Mouse (Mus musculus) forebrain, embryonic 10.5 days (tissue): ENCODE measurements at regions not wholly inside any gene's neighbourhood (a gene's known extent, or its start where the extent isn't known, plus 50 kb on each side); places are given as distances from the start of the nearest gene placed in this dataset.

Experiments used
- DNase-seq: peaks from one replicate; pipeline ENCODE4 v3.0.0-alpha.2; 2017; ENCODE audit warnings: low spot score; ENCODE audit errors: extremely low spot score
- H3K27ac ChIP-seq: fragments of 300-500 bp; sonication (generic); 2 replicates; pipeline ENCODE4 v1.5.1; 2016; ENCODE audit warnings: mild to moderate bottlenecking
- H3K27me3 ChIP-seq: fragments of 300-500 bp; sonication (generic); 2 replicates; pipeline ENCODE4 v1.6.1; 2016; ENCODE audit warnings: mild to moderate bottlenecking; ENCODE audit not compliant: poor library complexity, severe bottlenecking
- H3K36me3 ChIP-seq: fragments of 300-500 bp; sonication (generic); replicated peaks from 2 replicates; pipeline ENCODE4 v1.6.1; 2016; ENCODE audit warnings: mild to moderate bottlenecking, moderate library complexity
- H3K4me1 ChIP-seq: fragments of 300-500 bp; sonication (generic); 2 replicates; pipeline ENCODE4 v1.6.1; 2016
- H3K4me3 ChIP-seq: fragments of 300-500 bp; sonication (generic); 2 replicates; pipeline ENCODE4 v1.5.1; 2016; ENCODE audit warnings: mild to moderate bottlenecking, moderate library complexity
- H3K9me3 ChIP-seq: fragments of 300-500 bp; sonication (generic); 2 replicates; pipeline ENCODE4 v1.6.1; 2016; ENCODE audit warnings: mild to moderate bottlenecking, moderate library complexity
- WGBS: fragments of 180-500 bp; shearing (Covaris S2); methylation state at CpG from one replicate; pipeline ENCODE4 v1.1.7; 2016; 5-methylcytosine and 5-hydroxymethylcytosine counted together

DNA sequence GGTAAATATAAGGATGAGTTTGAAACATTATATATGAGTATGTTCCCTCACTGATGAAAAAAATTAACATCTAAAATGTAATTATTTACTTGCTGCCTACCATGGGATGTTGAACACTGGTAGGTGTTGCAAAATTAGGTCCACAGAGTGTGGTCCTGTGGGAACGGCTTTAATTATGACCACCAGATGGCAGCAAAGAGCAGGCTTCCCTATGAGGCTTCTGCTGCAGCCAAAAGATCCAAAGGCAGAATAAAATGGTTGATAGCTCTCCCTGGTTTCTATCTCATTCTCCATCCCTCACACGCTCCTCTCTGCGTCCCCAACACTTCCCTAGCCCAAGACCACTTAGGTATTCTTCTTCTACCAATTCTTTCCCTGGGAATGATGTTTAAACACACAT is 54.6 kb upstream of the Cit start:
- peak; percentile 30 for DNase-seq
- H3K27ac ChIP-seq: no peak overlapping the region
- H3K4me1 ChIP-seq: no peaks in the 10 kb centered on the region
- 20% methylated on average over 3 of the region's 3 CpGs for WGBS
- peaks cover 10% of the 10 kb centered on the region for H3K9me3 ChIP-seq
- no peaks in the 10 kb centered on the region for H3K36me3 ChIP-seq
- H3K27me3 ChIP-seq: no peaks in the 10 kb centered on the region
- H3K4me3 ChIP-seq: no peak overlapping the region
